Mouse (Mus musculus) kidney, postnatal 0 days (tissue): Measurements from ENCODE around the gene Iqcc. TPM values are rescaled to one million over a fixed set of nuclear protein-coding genes. Genes with fewer than 3 reads are reported as not detected.

Experiments used
- ATAC-seq: fragments of 200-750 bp; cut with Nextera tagmentation; replicated peaks from 2 replicates; pipeline ENCODE4 v1.8.0; 2017; ENCODE audit warnings: low read depth, moderate number of reproducible peaks, moderate TSS enrichment, moderate library complexity; ENCODE audit not compliant: low FRiP score
- DNase-seq: peaks from one replicate; pipeline ENCODE4 v3.0.0-alpha.2; 2016; ENCODE audit warnings: low spot score
- H3K27ac ChIP-seq: fragments of 300-500 bp; sonication (generic); 2 replicates; pipeline ENCODE4 v1.5.1; 2014; ENCODE audit warnings: mild to moderate bottlenecking
- H3K27me3 ChIP-seq: fragments of 300-500 bp; sonication (generic); 2 replicates; pipeline ENCODE4 v1.6.1; 2014; ENCODE audit warnings: low read length, mixed read lengths; ENCODE audit not compliant: insufficient read depth
- H3K36me3 ChIP-seq: fragments of 300-500 bp; sonication (generic); 2 replicates; pipeline ENCODE4 v1.6.1; 2014; ENCODE audit warnings: low read length, mixed read lengths; ENCODE audit not compliant: insufficient read depth
- H3K4me1 ChIP-seq: fragments of 300-500 bp; sonication (generic); replicated peaks from 2 replicates; pipeline ENCODE4 v1.6.1; 2014; ENCODE audit warnings: antibody characterized with exemption, low read length, mixed read lengths; ENCODE audit not compliant: insufficient read depth
- H3K4me2 ChIP-seq: fragments of 300-500 bp; sonication (generic); 2 replicates; pipeline ENCODE4 v1.6.1; 2014; ENCODE audit warnings: mild to moderate bottlenecking, low read length, moderate library complexity, mixed read lengths
- H3K4me3 ChIP-seq: fragments of 300-500 bp; sonication (generic); replicated peaks from 2 replicates; pipeline ENCODE4 v1.5.1; 2014; ENCODE audit warnings: low read depth, low read length
- H3K9ac ChIP-seq: fragments of 300-500 bp; sonication (generic); 2 replicates; pipeline ENCODE4 v1.6.1; 2014; ENCODE audit warnings: low read depth, low read length
- H3K9me3 ChIP-seq: fragments of 300-500 bp; sonication (generic); replicated peaks from 2 replicates; pipeline ENCODE4 v1.6.1; 2016; ENCODE audit warnings: low read length, inconsistent platforms, mixed read lengths
- CTCF ChIP-seq: IDR thresholded peaks from 2 replicates; pipeline ENCODE4 v1.5.1; 2016; ENCODE audit warnings: antibody characterized with exemption, low read depth, mild to moderate bottlenecking, moderate library complexity
- WGBS: fragments of 180-500 bp; shearing (Covaris S2); extraction: QIAGEN DNeasy Blood & Tissue Kit; methylation state at CpG from one replicate; pipeline ENCODE4 v1.1.7; 2014; 5-methylcytosine and 5-hydroxymethylcytosine counted together
- polyA plus RNA-seq: library from polyadenylated mRNA; unstranded; fragments of >200 nt; fragmentation: Nextera tagmentation; extraction: Ambion mirVana; gene quantifications from 2 replicates; pipeline ENCODE4 v1.2.1, GENCODE M21; 2015

Gene Iqcc
- polyA plus RNA-seq, 1 experiment from 2014 or later = 31.6 TPM

GRCm38 (mm10) chr4:129570028-129570427 is 48.9 kb downstream of the Iqcc start:
- no peaks in the 10 kb centered on the region for H3K27me3 ChIP-seq
- 81% methylated on average over 6 of the region's 6 CpGs for WGBS
- no peak overlapping the region for H3K4me3 ChIP-seq
- DNase-seq = no peak
- no peaks in the 10 kb centered on the region for H3K9me3 ChIP-seq
- H3K4me2 ChIP-seq = no peak overlapping the region
- H3K9ac ChIP-seq = no peak overlapping the region
- no peak overlapping the region for H3K27ac ChIP-seq
- TF ChIP-seq CTCF = no peak
- ATAC-seq = no peak
- no peaks in the 10 kb centered on the region for H3K36me3 ChIP-seq
- 0 out of 2 replicates have a peak, but pooled peaks cover 2% of the 10 kb centered on the region for H3K4me1 ChIP-seq

- H3K9ac ChIP-seq = no peak overlapping the region
- WGBS = 91% methylated on average over 7 of the region's 7 CpGs
- H3K9me3 ChIP-seq = no peaks in the 10 kb centered on the region
- no peaks in the 10 kb centered on the region for H3K4me1 ChIP-seq
- no peaks in the 10 kb centered on the region for H3K36me3 ChIP-seq
- no peak overlapping the region for H3K27ac ChIP-seq
- H3K4me3 ChIP-seq = no peak overlapping the region
- TF ChIP-seq CTCF = no peak
- H3K27me3 ChIP-seq = no peaks in the 10 kb centered on the region
- ATAC-seq (no peak), DNase-seq (no peak)
- no peak overlapping the region for H3K4me2 ChIP-seq
These were observed 50.5 kb downstream of the Iqcc start for GRCm38 (mm10) chr4:129568366-129568765.

GRCm38 (mm10) chr4:129565139-129565538 is 53.8 kb downstream of the Iqcc start:
- no peak overlapping the region for H3K9ac ChIP-seq
- ATAC-seq (no peak), DNase-seq (no peak)
- H3K36me3 ChIP-seq = no peaks in the 10 kb centered on the region
- TF ChIP-seq CTCF = no peak
- H3K4me1 ChIP-seq = no peaks in the 10 kb centered on the region
- no peak overlapping the region for H3K27ac ChIP-seq
- H3K4me3 ChIP-seq = no peak overlapping the region
- no peaks in the 10 kb centered on the region for H3K27me3 ChIP-seq
- no peaks in the 10 kb centered on the region for H3K9me3 ChIP-seq
- H3K4me2 ChIP-seq = no peak overlapping the region
- 81% methylated on average over 6 of the region's 6 CpGs for WGBS

Other genes with a start within 250 kb of the Iqcc start
- gene Zbtb8a, start 241.0 kb downstream of the Iqcc start, polyA plus RNA-seq = 12.3 and 13.7 TPM in 2 replicates
- 3.7 and 3.8 TPM in 2 replicates for gene Zbtb8b, start 178.2 kb downstream of the Iqcc start, polyA plus RNA-seq
- gene Bsdc1, start 157.5 kb downstream of the Iqcc start, polyA plus RNA-seq = 25.6 and 27.8 TPM in 2 replicates
- gene Tssk3, start 128.1 kb downstream of the Iqcc start, polyA plus RNA-seq = 0.10 TPM in 1 of 2 replicates, not detected in the other
- gene Fam229a, start 127.9 kb downstream of the Iqcc start, polyA plus RNA-seq = 0.37 and 0.78 TPM in 2 replicates
- gene Marcksl1, start 105.5 kb downstream of the Iqcc start, polyA plus RNA-seq = 613 and 625 TPM in 2 replicates
- 170 and 196 TPM in 2 replicates for gene Hdac1, start 76.4 kb downstream of the Iqcc start, polyA plus RNA-seq
- 8.8 and 9.1 TPM in 2 replicates for gene Lck, start 45.5 kb downstream of the Iqcc start, polyA plus RNA-seq
- 39.9 and 40.3 TPM in 2 replicates for gene Fam167b, start 40.5 kb downstream of the Iqcc start, polyA plus RNA-seq
- 284 and 298 TPM in 2 replicates for gene Eif3i, start 18.5 kb downstream of the Iqcc start, polyA plus RNA-seq
- 188 and 197 TPM in 2 replicates for gene Tmem234, start 18.4 kb downstream of the Iqcc start, polyA plus RNA-seq
- gene Dcdc2b, start 4.8 kb downstream of the Iqcc start, polyA plus RNA-seq = 1.9 and 2.3 TPM in 2 replicates
- 64.8 and 69.5 TPM in 2 replicates for gene Ccdc28b, start 4.8 kb upstream of the Iqcc start, polyA plus RNA-seq
- gene Txlna, start 22.0 kb upstream of the Iqcc start, polyA plus RNA-seq = 42.9 and 50.3 TPM in 2 replicates
- gene Kpna6, start 53.7 kb upstream of the Iqcc start, polyA plus RNA-seq = 11.7 and 12.7 TPM in 2 replicates
- 12.4 and 12.9 TPM in 2 replicates for gene Tmem39b, start 77.7 kb upstream of the Iqcc start, polyA plus RNA-seq
- gene Khdrbs1, start 123.2 kb upstream of the Iqcc start, polyA plus RNA-seq = 86.4 and 90.6 TPM in 2 replicates
- gene Ptp4a2, start 192.1 kb upstream of the Iqcc start, polyA plus RNA-seq = 383 and 402 TPM in 2 replicates